Mouse (Mus musculus): ENCODE measurements around the gene Hist1h4i. TPM values are rescaled to one million over a fixed set of nuclear protein-coding genes. Genes with fewer than 3 reads are reported as not detected.

Gene Hist1h4i
- total RNA-seq, 2 experiments from 2014 or later, result 64.2 to 71.7 TPM

DNA sequence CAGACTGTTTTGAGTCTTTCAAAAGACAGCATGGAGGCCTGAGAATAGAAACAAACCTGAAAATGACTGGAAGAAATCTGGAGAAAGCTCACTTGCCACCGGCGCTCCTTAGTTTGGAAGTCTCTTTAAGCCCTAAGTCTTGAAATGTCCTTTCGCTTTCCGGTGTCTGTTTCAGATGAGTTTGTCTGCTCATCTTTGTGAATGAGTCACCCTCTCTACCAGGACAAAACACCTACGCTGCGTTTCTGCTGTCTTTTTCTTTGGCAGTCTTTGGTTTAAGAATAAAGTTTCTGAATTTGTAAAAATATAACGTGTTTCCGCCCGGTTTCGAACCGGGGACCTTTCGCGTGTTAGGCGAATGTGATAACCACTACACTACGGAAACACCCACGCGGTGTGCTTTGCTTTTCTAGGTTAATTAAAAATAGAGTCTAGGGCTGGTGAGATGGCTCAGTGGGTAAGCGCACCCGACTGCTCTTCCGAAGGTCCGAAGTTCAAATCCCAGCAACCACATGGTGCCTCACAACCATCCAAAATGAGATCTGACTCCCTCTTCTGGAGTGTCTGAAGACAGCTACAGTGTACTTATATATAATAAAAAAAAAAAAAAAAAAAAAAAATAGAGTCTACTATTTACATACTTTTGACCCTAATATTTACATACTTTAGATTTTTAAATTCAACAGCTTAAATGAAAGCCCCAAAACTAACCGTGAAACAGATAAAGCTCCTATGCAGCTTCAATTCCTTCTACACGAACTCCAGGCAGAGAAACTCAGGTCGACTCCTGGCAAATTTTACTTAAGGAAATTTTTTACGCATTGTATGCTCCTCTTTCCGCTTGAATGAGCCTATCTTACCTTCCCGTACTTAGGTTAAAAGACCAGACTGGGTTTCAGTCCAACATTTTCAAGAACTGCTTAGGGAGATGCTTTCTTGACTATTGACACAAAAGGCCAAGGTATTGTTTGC lies 25.4 kb downstream of the Hist1h4i start:
- peak; percentile 46 to 72 for DNase-seq (ENCODE audit: low spot score in 2 of 2)
- Histone ChIP-seq H3K27ac (no peak overlapping the region), H3K4me3 (no peak overlapping the region)
- TF ChIP-seq CTCF (conservative IDR thresholded peaks at IDR 0.05), result peak; percentile 42

DNA sequence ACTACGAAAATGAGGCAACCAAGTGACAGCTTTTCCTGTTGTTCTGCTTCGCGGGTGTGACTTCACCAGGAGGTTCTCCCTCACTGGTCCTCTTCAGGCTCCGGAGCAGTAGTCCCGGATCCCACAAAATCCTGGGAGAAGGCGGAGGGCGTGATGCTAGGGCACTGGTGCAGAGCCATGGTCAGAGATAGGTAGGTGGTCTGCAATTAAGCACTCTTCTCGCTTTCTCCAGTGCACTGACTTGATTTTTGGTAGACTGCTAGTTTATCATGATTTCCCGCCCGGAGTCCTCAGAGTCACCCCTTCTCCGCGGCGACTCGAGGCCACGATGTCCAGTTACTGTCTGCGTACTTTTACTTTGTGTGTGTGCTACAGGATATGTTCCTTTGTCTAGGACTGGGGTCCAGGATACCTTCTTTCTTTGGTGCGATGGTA lies 26.7 kb downstream of the Hist1h4i start:
- Histone ChIP-seq H3K27ac (no peak overlapping the region), H3K4me3 (no peak overlapping the region)
- no peak for TF ChIP-seq CTCF (conservative IDR thresholded peaks at IDR 0.05)
- no peak for DNase-seq (ENCODE audit: low spot score in 2 of 2)

DNA sequence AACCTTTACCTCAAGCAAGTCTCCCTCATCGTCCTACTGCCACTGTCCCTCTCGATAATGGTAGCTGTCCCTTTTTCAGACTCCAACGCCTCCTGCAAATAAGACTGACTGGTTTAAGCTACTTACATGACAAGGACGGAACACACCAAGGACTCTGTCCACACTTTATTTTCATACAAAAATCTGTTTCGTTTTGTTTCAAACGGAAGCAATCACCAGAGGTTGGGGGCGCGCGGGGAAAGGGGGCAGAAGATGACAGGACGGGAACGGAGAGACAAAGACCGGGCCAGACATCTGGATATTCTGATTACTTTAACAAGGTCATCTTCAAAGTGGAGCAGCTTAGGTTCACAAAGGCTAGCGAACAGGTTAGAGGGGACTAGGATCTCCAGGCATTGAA lies 27.4 kb downstream of the Hist1h4i start:
- no peak for TF ChIP-seq CTCF (conservative IDR thresholded peaks at IDR 0.05)
- H3K4me3 ChIP-seq, result no peak overlapping the region

DNA sequence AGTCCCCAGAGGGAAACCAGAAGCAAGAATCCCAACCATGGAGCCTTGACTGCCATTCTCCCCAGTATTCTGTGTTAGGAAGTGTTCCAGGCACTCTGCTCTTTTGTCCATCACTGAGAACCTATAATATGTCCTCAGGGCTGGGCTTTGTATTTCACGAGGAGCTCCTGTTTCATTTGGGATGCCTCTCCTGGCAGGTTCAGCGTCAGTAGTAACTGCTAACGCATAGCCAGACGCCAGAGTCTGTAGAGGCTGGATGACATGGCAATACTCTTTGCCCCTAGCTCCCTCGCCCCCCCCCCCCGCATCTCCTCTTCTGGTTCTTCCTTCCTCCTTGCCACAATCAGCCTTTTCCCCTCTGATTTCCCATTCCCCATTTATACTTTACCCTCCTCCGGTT lies 31.5 kb downstream of the Hist1h4i start, which contains the start of gene Prss16:
Prss16 (minus strand) TSS at position 101 of the 400 bp plus-strand sequence.
- TF ChIP-seq CTCF (conservative IDR thresholded peaks at IDR 0.05), result no peak
- H3K27ac ChIP-seq, result no peak within 1 kb of the TSS
- no peak within 1 kb of the TSS for H3K4me3 ChIP-seq
- no peak for DNase-seq (ENCODE audit: low spot score in 2 of 2)

More for the DNA sequence above, 27.4 kb downstream of the Hist1h4i start:
- DNase-seq (ENCODE audit: low spot score in 2 of 2), result no peak
- H3K27ac ChIP-seq, result no peak overlapping the region

DNA sequence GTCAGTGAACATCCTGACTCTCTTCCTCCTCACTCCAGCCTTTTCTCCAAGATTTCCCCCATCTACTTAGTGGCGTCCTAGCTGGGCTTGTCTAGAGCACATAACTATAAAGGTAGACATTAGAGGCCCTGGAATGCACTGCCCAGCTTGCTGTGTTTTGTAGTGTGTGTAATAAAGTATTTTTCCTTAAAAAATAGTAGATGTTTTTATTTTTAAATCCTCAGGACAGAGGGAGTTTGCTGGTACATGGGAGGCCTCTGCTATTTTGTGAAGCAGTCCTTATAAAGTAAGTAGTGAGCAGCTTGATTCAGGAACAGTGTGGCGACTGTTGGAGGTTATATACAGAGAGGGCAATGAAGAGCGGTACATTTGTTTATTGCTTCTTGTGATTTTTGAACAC lies 32.5 kb downstream of the Hist1h4i start:
- TF ChIP-seq CTCF (conservative IDR thresholded peaks at IDR 0.05), result no peak
- Histone ChIP-seq H3K27ac (no peak overlapping the region), H3K4me3 (no peak overlapping the region)
- no peak for DNase-seq (ENCODE audit: low spot score in 2 of 2)

DNA sequence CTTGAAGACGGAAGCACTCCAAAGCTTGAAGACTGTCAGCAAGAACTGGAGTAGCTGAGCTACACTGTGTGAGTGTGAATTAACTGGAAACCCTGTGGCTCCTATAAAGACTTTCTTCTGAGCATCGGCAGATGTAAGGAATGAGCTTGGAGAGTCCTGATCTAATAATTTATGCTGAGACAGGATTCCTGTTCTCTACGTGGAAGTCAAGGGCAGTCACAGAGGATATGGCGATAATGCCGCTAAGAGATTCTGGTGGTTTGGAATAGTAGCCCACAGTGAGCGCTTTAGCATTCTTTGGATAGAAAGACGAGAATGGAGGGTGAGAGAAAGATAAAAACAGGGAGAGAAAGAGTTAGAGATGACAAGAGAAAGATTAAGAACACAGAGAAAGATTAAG lies 33.3 kb downstream of the Hist1h4i start:
- Histone ChIP-seq H3K4me3 (no peak overlapping the region), H3K27ac (no peak overlapping the region)
- no peak for DNase-seq (ENCODE audit: low spot score in 2 of 2)
- no peak for TF ChIP-seq CTCF (conservative IDR thresholded peaks at IDR 0.05)

DNA sequence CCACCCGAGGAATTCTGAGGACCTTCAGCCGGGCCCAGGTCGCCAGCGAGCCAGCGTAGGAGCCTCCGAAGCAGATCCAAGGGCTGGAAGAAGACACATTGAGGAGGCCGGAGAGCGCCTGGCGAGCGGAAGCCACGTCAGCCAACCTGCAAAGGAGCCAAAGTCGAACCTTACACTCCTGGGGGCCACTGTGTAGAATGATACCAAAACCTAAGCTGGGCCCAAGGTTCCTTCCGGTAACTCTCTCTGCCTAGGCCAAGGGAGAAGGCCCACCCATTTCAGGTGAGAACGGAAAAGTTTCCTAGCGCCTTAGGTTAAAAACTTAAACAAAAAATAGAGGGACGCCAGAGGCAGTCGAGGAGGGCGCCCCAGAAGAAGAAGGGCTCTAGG lies 34.0 kb downstream of the Hist1h4i start:
- TF ChIP-seq CTCF (conservative IDR thresholded peaks at IDR 0.05), result no peak
- peak overlapping the region; percentile 41; the same call in 1 of the 2 replicates for H3K4me3 ChIP-seq
- no peak overlapping the region for H3K27ac ChIP-seq
- no peak for DNase-seq (ENCODE audit: low spot score in 2 of 2)

DNA sequence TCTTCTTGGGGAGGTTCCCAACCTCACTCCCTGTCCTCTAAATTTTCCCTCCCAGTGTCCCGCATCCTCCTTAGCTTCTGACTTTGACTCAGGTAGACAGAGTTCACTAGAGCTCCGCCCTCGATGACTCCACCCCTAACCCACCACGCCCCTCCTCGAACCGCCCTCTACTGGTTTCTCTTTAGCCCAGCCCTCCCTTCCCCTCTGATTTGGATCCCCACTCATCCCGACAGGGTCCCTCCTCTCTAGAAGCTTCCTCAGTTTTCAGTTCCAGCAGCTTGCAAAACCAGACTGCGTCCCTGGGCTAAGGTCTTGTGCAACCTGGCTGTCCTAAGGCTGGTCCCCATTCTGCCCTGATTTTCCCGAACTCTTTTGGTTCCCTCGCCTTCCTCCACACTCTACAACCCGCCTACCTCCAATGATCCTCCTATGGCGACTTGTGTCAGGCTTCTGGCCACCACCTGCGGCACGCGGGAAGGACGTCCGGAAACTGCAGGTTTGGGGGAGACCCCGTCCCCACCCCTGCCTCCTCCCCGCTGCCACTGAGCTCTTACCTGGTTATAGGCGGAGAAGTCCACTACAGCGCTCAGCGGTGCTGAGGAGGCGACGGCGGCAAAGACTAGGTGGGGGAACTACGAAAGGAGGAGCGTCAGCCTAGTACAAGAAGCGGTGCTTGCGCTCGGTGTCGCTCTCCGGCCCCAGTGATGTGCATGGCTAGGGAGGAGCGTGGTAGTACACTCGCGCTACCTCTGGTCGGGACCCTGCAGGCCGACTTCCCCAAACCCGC lies 34.6 kb downstream of the Hist1h4i start:
- H3K4me3 ChIP-seq, result peak overlapping the region; percentile 41
- DNase-seq (ENCODE audit: low spot score in 2 of 2), result no peak

DNA sequence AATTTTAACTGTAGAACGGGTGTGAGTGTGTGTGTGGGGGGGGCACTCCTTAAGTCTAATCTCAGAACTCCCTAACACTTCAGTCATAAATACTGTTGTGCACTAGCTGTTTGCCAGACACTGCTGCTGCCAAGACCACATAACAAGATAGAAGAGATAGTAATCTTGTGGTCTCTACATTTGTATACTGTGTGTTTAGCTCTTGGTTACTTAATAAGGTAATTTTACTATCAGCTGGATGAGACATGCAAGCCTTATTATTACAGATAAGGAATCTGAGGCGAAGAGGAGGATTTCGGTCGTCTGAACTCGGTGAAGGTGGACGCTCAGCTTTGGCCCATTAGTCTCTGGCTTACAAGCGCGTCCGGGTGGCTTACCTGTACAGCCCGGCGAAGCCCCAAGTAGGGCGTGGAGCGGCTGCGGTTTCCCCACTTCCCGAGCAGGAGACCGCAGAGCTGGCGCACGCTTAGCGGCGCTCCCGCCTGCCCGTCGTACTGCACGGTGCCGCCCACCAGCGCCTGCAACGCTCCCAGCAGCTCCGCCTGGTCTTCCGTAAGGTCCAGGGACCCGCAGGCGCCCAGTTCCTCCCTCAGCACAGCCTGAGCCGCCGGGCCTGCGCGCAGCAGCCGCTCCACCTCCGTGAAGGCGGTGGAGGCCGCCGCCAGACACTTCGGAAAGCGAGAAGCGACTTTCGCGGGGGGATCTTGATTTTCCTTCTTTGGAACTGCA lies 35.4 kb downstream of the Hist1h4i start:
- no peak for DNase-seq (ENCODE audit: low spot score in 2 of 2)
- no peak for TF ChIP-seq CTCF (conservative IDR thresholded peaks at IDR 0.05)
- Histone ChIP-seq H3K4me3 (peak overlapping the region; percentile 41), H3K27ac (no peak overlapping the region)

More for the DNA sequence above, 34.6 kb downstream of the Hist1h4i start:
- TF ChIP-seq CTCF (conservative IDR thresholded peaks at IDR 0.05), result no peak
- no peak overlapping the region for H3K27ac ChIP-seq

DNA sequence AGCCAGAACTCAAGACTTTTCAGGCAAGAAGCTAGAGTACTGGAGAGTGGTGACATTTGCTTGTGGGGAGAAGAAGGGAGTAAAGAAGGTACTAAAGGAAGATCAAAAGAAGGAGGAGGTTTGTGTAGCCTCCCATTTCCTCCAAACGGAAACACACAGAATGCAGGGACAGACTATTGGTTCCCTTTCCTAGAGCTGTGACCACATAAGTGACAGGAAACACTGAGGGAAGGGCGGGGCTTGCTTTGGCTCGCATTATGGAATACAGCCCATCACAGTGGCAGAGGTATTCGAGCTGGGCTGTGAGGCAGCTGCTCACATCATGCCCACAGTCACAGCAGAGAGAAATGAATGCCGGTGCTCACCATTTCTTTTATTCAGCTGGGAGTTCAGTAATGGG lies 39.3 kb downstream of the Hist1h4i start:
- Histone ChIP-seq H3K4me3 (no peak overlapping the region), H3K27ac (no peak overlapping the region)
- no peak for DNase-seq (ENCODE audit: low spot score in 2 of 2)
- no peak for TF ChIP-seq CTCF (conservative IDR thresholded peaks at IDR 0.05)

DNA sequence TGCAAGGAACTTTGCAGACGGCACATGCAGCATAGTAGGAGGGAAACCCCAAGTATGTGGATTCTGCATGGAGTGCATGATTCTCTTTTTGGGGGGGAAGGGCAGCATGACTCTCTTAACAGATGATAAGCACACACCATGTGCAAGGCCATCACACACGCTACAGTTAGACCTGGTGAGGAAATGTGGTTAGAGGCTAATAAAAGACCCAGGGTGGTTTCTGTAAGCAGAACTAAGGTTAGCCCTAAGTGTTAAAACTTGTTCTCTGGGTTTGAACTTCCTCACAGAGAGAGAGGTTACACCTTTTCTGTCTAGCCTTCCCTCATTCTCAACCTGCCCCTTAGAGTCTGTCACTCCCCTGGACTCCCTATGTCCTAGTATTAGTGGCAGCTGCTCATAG lies 39.8 kb downstream of the Hist1h4i start:
- no peak for TF ChIP-seq CTCF (conservative IDR thresholded peaks at IDR 0.05)
- no peak for DNase-seq (ENCODE audit: low spot score in 2 of 2)
- Histone ChIP-seq H3K4me3 (no peak overlapping the region), H3K27ac (no peak overlapping the region)

DNA sequence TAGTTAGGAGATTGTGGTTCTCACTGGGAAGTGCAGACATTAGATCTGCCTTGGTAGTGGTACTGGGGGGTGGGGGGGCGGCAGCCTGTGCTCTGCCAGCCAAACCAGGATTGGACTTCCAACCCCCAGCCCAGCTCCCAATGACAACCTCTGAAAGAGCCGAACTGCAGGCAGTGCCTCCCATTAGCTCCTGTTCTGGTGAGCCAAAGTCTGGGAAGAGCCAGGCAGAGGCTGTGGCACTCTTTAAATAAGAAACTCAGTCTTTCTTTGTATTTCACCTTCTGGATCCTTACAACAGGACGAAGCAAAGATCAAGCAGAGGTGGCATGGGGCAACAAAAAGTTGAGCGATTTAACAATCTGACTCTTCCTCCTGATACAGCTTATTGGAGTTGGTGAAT lies 42.0 kb downstream of the Hist1h4i start:
- DNase-seq (ENCODE audit: low spot score in 2 of 2), result no peak
- no peak for TF ChIP-seq CTCF (conservative IDR thresholded peaks at IDR 0.05)
- Histone ChIP-seq H3K4me3 (no peak overlapping the region), H3K27ac (no peak overlapping the region)

Measured in layer of hippocampus, adult 2 months (tissue).